Mouse (Mus musculus): ENCODE results near the gene Olfr1282. TPM values are rescaled to one million over a fixed set of nuclear protein-coding genes. Genes with fewer than 3 reads are reported as not detected.
"Not testable (repeated sequence)": the region's sequence is repeated elsewhere in the genome, so short reads cannot be mapped to it uniquely, and the experiment has no call there.

Gene Olfr1282
- not detected in 2 replicates for polyA plus RNA-seq (2014; fragmentation: Nextera tagmentation; extraction: Ambion mirVana)

DNA sequence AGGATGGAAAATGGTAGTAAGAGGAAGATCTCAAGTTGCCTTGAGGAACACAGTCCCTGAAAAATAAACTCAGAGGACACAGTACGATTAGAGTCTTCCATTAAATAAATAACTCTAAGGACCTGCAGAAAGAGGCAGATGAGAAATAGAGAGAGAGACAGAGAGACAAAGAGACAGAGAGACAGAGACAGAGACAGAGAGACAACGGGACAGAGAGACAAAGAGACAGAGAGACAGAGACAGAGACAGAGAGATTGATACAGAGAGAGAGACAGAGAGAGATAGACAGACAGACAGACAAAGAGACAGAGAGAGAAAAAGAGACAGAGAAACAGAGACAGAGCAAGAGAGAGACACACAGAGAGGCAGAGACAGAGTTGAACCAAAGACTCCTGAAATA lies at the start of gene Olfr1282:
Olfr1282 (minus strand) TSS at position 101 of the 400 bp plus-strand sequence.
- no peak for DNase-seq
- no peaks in the 10 kb centered on the region for H3K9me3 ChIP-seq (ENCODE audit: low read depth, low read length)
- WGBS, result 62% methylated on average over 2 of the region's 2 CpGs
- H3K4me3 ChIP-seq (ENCODE audit: low read depth, low read length), result no peak within 1 kb of the TSS
- H3K4me2 ChIP-seq, result no peak within 1 kb of the TSS
- H3K36me3 ChIP-seq (ENCODE audit: insufficient read depth), result no peaks in the 10 kb centered on the region
- H3K9ac ChIP-seq, result no peak within 1 kb of the TSS
- no peak for ATAC-seq (ENCODE audit: insufficient read depth)
- H3K27ac ChIP-seq (ENCODE audit: low read depth), result no peak within 1 kb of the TSS
- H3K27me3 ChIP-seq (ENCODE audit: insufficient read depth, low read length), result no peaks in the 10 kb centered on the region
- no peak for TF ChIP-seq CTCF (IDR thresholded peaks at IDR 0.05; ENCODE audit: low read depth)
- no peaks in the 10 kb centered on the region for H3K4me1 ChIP-seq (ENCODE audit: insufficient read depth)

DNA sequence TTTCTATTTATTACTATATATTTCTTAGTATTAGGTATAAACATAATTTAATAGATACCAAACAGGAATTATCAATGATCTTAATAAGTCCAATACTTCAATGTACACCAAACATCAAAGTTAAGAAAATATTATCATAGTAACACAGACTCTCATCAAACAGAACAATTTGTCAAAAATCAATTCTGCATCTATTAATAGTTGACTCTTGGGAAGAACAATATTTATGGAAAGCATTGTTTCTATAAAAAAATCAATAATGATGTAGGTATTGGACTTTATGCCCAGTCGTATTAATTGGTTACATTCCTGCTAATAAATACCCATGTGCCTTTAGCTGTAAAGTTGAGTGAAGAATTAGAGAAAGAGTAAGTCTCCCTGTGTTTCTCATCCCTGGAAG lies 39.3 kb upstream of the Olfr1282 start, which contains the start of gene Olfr1284:
Olfr1284 (plus strand) TSS at position 301 of the 400 bp plus-strand sequence.
- 88% methylated on average over 1 of the region's 1 CpGs for WGBS
- H3K4me2 ChIP-seq, result no peak within 1 kb of the TSS
- H3K9me3 ChIP-seq (ENCODE audit: low read depth, low read length), result no peaks in the 10 kb centered on the region
- no peaks in the 10 kb centered on the region for H3K4me1 ChIP-seq (ENCODE audit: insufficient read depth)
- H3K36me3 ChIP-seq (ENCODE audit: insufficient read depth), result no peaks in the 10 kb centered on the region
- ATAC-seq (ENCODE audit: insufficient read depth) (no peak), DNase-seq (no peak)
- no peak within 1 kb of the TSS for H3K4me3 ChIP-seq (ENCODE audit: low read depth, low read length)
- no peak for TF ChIP-seq CTCF (IDR thresholded peaks at IDR 0.05; ENCODE audit: low read depth)
- no peak within 1 kb of the TSS for H3K9ac ChIP-seq
- no peaks in the 10 kb centered on the region for H3K27me3 ChIP-seq (ENCODE audit: insufficient read depth, low read length)
- H3K27ac ChIP-seq (ENCODE audit: low read depth), result no peak within 1 kb of the TSS

DNA sequence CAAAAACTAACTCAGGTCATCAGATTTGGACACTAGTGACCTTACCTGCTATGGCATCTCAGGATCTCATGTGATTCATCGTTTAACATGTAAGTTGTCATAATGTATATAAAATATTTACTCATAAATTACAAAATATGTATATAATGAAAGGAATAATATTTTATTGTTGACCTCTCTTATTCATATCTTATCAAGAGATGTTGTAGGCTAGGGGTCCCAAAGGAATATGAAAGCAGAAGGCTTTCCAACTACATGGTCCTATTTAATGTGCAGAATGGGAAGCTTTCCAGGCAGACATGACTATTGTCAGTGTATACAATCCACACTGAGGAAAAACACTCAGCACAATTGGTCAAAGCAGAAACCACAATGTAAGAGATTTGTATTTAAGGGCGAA lies 30.6 kb upstream of the Olfr1282 start, which contains the start of gene Olfr1283:
Olfr1283 (plus strand) TSS at position 301 of the 400 bp plus-strand sequence.
- WGBS, result 71% methylated on average over 2 of the region's 2 CpGs
- Histone ChIP-seq H3K9me3 (ENCODE audit: low read depth, low read length) (no peaks in the 10 kb centered on the region), H3K27me3 (ENCODE audit: insufficient read depth, low read length) (no peaks in the 10 kb centered on the region), H3K36me3 (ENCODE audit: insufficient read depth) (no peaks in the 10 kb centered on the region), H3K4me1 (ENCODE audit: insufficient read depth) (no peaks in the 10 kb centered on the region), H3K4me3 (ENCODE audit: low read depth, low read length) (no peak within 1 kb of the TSS), H3K9ac (no peak within 1 kb of the TSS), H3K27ac (ENCODE audit: low read depth) (no peak within 1 kb of the TSS), H3K4me2 (no peak within 1 kb of the TSS)
- DNase-seq (no peak), ATAC-seq (ENCODE audit: insufficient read depth) (no peak)
- TF ChIP-seq CTCF (IDR thresholded peaks at IDR 0.05; ENCODE audit: low read depth), result no peak

DNA sequence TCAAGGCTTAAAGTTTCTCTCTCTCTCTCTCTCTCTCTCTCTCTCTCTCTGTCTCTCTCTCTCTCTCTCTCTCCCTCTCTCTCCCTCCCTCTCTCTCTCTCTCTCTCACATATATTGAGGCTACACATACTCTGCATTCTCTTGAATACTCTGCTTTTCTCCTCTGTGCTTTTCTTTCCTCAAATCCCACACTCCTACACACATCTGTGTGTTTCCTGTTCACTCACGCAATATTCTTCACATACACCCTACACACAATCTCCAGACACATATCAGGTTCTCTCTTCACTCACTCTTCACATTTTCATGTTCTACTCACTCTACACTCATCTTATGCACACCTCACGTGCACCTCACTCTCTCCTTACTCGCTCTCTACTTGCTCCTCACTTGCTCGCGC lies 2.2 kb downstream of the Olfr1282 start:
- not testable (repeated sequence) for H3K27me3 ChIP-seq (ENCODE audit: insufficient read depth, low read length); H3K27ac ChIP-seq (ENCODE audit: low read depth); DNase-seq; H3K4me2 ChIP-seq; H3K36me3 ChIP-seq (ENCODE audit: insufficient read depth); H3K9ac ChIP-seq; H3K4me3 ChIP-seq (ENCODE audit: low read depth, low read length); H3K4me1 ChIP-seq (ENCODE audit: insufficient read depth); ATAC-seq (ENCODE audit: insufficient read depth); H3K9me3 ChIP-seq (ENCODE audit: low read depth, low read length)
- 83% methylated on average over 5 of the region's 5 CpGs for WGBS

DNA sequence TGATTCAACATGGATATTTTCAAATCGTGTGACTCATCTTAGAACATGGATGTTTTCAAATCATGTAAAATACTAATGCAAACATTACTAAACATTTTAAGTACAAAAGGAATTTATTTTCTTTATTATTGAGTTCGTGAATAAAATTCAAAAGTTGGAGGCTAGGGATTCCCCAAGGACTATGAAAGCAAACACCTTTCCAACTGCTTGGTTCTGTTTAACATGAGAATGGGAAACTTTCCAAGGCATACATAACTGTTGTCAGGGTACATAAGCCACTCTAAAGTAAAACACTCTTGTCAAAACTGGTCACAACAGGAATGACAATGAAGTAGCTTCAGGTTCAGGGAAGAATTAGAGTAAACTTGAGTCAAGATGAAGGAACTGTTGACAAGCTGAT lies 9.7 kb downstream of the Olfr1282 start, which contains the start of gene Olfr1281:
Olfr1281 (plus strand) TSS at position 301 of the 400 bp plus-strand sequence.
- Histone ChIP-seq H3K27ac (ENCODE audit: low read depth) (no peak within 1 kb of the TSS), H3K4me3 (ENCODE audit: low read depth, low read length) (no peak within 1 kb of the TSS), H3K9me3 (ENCODE audit: low read depth, low read length) (no peaks in the 10 kb centered on the region), H3K9ac (no peak within 1 kb of the TSS), H3K36me3 (ENCODE audit: insufficient read depth) (no peaks in the 10 kb centered on the region), H3K27me3 (ENCODE audit: insufficient read depth, low read length) (no peaks in the 10 kb centered on the region), H3K4me2 (no peak within 1 kb of the TSS), H3K4me1 (ENCODE audit: insufficient read depth) (no peaks in the 10 kb centered on the region)
- 64% methylated on average over 2 of the region's 2 CpGs for WGBS
- no peak for TF ChIP-seq CTCF (IDR thresholded peaks at IDR 0.05; ENCODE audit: low read depth)
- DNase-seq (no peak), ATAC-seq (ENCODE audit: insufficient read depth) (no peak)

DNA sequence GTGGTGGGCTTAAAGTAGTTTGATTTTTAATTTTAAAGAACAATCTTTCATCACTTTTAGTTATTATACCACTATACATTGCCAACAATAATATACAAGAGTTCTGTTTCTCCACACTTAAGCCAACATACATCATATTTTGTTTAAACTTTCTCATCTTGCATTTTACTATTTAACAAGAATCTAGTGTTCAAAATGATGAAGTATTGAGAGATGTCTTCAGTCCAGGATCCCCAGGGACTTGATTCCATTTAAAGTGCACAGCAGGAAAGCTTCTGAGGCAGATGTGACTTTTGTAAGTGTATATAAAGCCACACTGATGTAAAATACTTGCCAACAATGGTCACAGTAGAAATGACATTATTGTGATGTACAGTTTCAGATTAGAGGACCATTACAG lies 22.2 kb downstream of the Olfr1282 start, which contains the start of gene Olfr1280:
Olfr1280 (plus strand) TSS at position 301 of the 400 bp plus-strand sequence.
- Histone ChIP-seq H3K4me3 (ENCODE audit: low read depth, low read length) (no peak within 1 kb of the TSS), H3K27me3 (ENCODE audit: insufficient read depth, low read length) (no peaks in the 10 kb centered on the region), H3K36me3 (ENCODE audit: insufficient read depth) (no peaks in the 10 kb centered on the region), H3K27ac (ENCODE audit: low read depth) (no peak within 1 kb of the TSS), H3K9ac (no peak within 1 kb of the TSS), H3K4me1 (ENCODE audit: insufficient read depth) (no peaks in the 10 kb centered on the region), H3K9me3 (ENCODE audit: low read depth, low read length) (no peaks in the 10 kb centered on the region), H3K4me2 (no peak within 1 kb of the TSS)
- ATAC-seq (ENCODE audit: insufficient read depth) (no peak), DNase-seq (no peak)
- no peak for TF ChIP-seq CTCF (IDR thresholded peaks at IDR 0.05; ENCODE audit: low read depth)

DNA sequence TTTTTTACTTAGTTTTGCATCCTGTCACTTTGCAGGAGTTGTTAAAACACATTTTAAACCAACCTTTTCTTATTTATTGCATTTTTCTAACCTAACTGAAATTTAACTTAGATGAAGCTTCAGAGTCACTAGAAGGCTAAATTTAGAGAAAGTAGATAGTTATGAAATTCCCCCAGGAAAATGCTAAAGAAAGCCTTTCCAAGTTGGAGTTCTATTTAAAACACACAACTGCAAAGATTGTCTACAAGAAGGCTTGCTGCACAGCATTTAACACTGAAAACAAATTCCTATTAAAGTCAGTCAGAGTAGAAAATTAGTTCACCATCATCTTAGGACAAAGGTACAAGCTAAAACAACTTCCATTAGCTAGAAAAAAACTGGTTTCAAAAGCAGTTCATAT lies 35.5 kb downstream of the Olfr1282 start, which contains the start of gene Olfr1279:
Olfr1279 (plus strand) TSS at position 262 of the 400 bp plus-strand sequence.
- H3K4me3 ChIP-seq (ENCODE audit: low read depth, low read length), result no peak within 1 kb of the TSS
- DNase-seq, result no peak
- no peaks in the 10 kb centered on the region for H3K36me3 ChIP-seq (ENCODE audit: insufficient read depth)
- H3K4me2 ChIP-seq, result no peak within 1 kb of the TSS
- H3K9me3 ChIP-seq (ENCODE audit: low read depth, low read length), result no peaks in the 10 kb centered on the region
- ATAC-seq (ENCODE audit: insufficient read depth), result no peak
- H3K27ac ChIP-seq (ENCODE audit: low read depth), result no peak within 1 kb of the TSS
- no peaks in the 10 kb centered on the region for H3K4me1 ChIP-seq (ENCODE audit: insufficient read depth)
- no peak within 1 kb of the TSS for H3K9ac ChIP-seq
- H3K27me3 ChIP-seq (ENCODE audit: insufficient read depth, low read length), result no peaks in the 10 kb centered on the region
- TF ChIP-seq CTCF (IDR thresholded peaks at IDR 0.05; ENCODE audit: low read depth), result no peak

DNA sequence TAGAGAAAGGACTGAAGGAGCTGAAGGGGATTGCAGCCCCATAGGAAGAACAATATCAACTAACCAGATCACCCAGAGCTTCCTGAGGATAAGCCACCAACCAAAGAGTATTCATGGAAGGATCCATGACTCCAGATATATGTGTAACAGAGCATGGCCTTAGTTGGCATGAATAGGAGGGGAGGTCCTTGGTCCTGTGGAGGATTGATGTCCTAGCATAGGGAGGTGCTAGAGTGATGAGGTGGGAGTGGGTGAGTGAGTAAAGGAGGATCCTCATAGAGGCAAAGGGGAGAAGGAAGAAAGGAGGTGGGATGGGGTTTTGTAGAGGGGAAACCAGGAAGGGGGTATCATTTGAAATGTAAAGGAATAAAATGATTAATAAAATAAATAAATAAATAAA lies 37.3 kb downstream of the Olfr1282 start:
- DNase-seq (no peak), ATAC-seq (ENCODE audit: insufficient read depth) (no peak)
- Histone ChIP-seq H3K9ac (no peak overlapping the region), H3K27me3 (ENCODE audit: insufficient read depth, low read length) (no peaks in the 10 kb centered on the region), H3K36me3 (ENCODE audit: insufficient read depth) (no peaks in the 10 kb centered on the region), H3K4me3 (ENCODE audit: low read depth, low read length) (no peak overlapping the region), H3K27ac (ENCODE audit: low read depth) (no peak overlapping the region), H3K4me2 (no peak overlapping the region), H3K9me3 (ENCODE audit: low read depth, low read length) (no peaks in the 10 kb centered on the region), H3K4me1 (ENCODE audit: insufficient read depth) (no peaks in the 10 kb centered on the region)
- TF ChIP-seq CTCF (IDR thresholded peaks at IDR 0.05; ENCODE audit: low read depth), result no peak

Data from lung, embryonic 14.5 days (tissue).